Mouse (Mus musculus): ENCODE data around the gene Ddah1.

GRCm38 (mm10) chr3:145820938-145821337 is 62.5 kb downstream of the Ddah1 start:
- TF ChIP-seq POLR2A (IDR thresholded peaks at IDR 0.05; ENCODE audit: low read depth, low read length), result no peak
- TF ChIP-seq CTCF (IDR thresholded peaks at IDR 0.05; ENCODE audit: extremely low read depth, insufficient read depth, insufficient read length, insufficient replicate concordance), result no peak

Data from spleen, adult 2 months (tissue).